Mouse (Mus musculus) midbrain, embryonic 12.5 days (tissue): ENCODE measurements at regions not wholly inside any gene's neighbourhood (a gene's known extent, or its start where the extent isn't known, plus 50 kb on each side); places are given as distances from the start of the nearest gene placed in this dataset.

ENCODE experiments used
- ATAC-seq: fragments of 200-750 bp; cut with Nextera tagmentation; 2 replicates; pipeline ENCODE4 v1.8.0; 2017; ENCODE audit warnings: low read depth, moderate TSS enrichment, moderate library complexity; ENCODE audit not compliant: low FRiP score
- H3K27ac ChIP-seq: fragments of 300-500 bp; sonication (generic); replicated peaks from 2 replicates; pipeline ENCODE4 v1.5.1; 2016; ENCODE audit warnings: mild to moderate bottlenecking
- H3K27me3 ChIP-seq: fragments of 300-500 bp; sonication (generic); 2 replicates; pipeline ENCODE4 v1.6.1; 2016; ENCODE audit warnings: mild to moderate bottlenecking
- H3K36me3 ChIP-seq: fragments of 300-500 bp; sonication (generic); 2 replicates; pipeline ENCODE4 v1.6.1; 2016
- H3K4me1 ChIP-seq: fragments of 300-500 bp; sonication (generic); 2 replicates; pipeline ENCODE4 v1.6.1; 2016
- H3K4me2 ChIP-seq: fragments of 300-500 bp; sonication (generic); replicated peaks from 2 replicates; pipeline ENCODE4 v1.6.1; 2016; ENCODE audit warnings: mild to moderate bottlenecking, moderate library complexity
- H3K4me3 ChIP-seq: fragments of 300-500 bp; sonication (generic); 2 replicates; pipeline ENCODE4 v1.5.1; 2016; ENCODE audit warnings: mild to moderate bottlenecking
- H3K9ac ChIP-seq: fragments of 300-500 bp; sonication (generic); replicated peaks from 2 replicates; pipeline ENCODE4 v1.6.1; 2016; ENCODE audit warnings: mild to moderate bottlenecking, moderate library complexity
- H3K9me3 ChIP-seq: fragments of 300-500 bp; sonication (generic); 2 replicates; pipeline ENCODE4 v1.6.1; 2016; ENCODE audit warnings: mild to moderate bottlenecking
- WGBS: fragments of 180-500 bp; shearing (Covaris S2); methylation state at CpG from one replicate; pipeline ENCODE4 v1.1.7; 2016; 5-methylcytosine and 5-hydroxymethylcytosine counted together

- no peak overlapping the region for H3K4me2 ChIP-seq
- no peak overlapping the region for H3K27ac ChIP-seq
- H3K27me3 ChIP-seq = no peaks in the 10 kb centered on the region
- H3K36me3 ChIP-seq = no peaks in the 10 kb centered on the region
- no peak overlapping the region for H3K9ac ChIP-seq
- ATAC-seq = no peak
- no peaks in the 10 kb centered on the region for H3K4me1 ChIP-seq
- H3K4me3 ChIP-seq = no peak overlapping the region
- WGBS = 89% methylated on average over 18 of the region's 18 CpGs
- H3K9me3 ChIP-seq = no peaks in the 10 kb centered on the region
Measured at GRCm38 (mm10) chr7:67836117-67836949, 76.8 kb upstream of the Synm start.

GRCm38 (mm10) chr7:67831738-67832137 lies 72.2 kb upstream of the Synm start:
- Histone ChIP-seq H3K9ac (no peak overlapping the region), H3K27ac (no peak overlapping the region), H3K27me3 (no peaks in the 10 kb centered on the region), H3K4me2 (no peak overlapping the region), H3K4me1 (no peaks in the 10 kb centered on the region; the same call in 1 of the 2 replicates), H3K9me3 (no peaks in the 10 kb centered on the region), H3K36me3 (no peaks in the 10 kb centered on the region), H3K4me3 (no peak overlapping the region)
- no peak for ATAC-seq
- 87% methylated on average over 2 of the region's 2 CpGs for WGBS

GRCm38 (mm10) chr7:67827386-67827785 lies 67.8 kb upstream of the Synm start:
- no peak for ATAC-seq
- Histone ChIP-seq H3K4me2 (no peak overlapping the region), H3K9me3 (no peaks in the 10 kb centered on the region), H3K36me3 (no peaks in the 10 kb centered on the region), H3K27me3 (no peaks in the 10 kb centered on the region), H3K4me1 (no peaks in the 10 kb centered on the region; the same call in 1 of the 2 replicates), H3K4me3 (no peak overlapping the region), H3K27ac (no peak overlapping the region), H3K9ac (no peak overlapping the region)
- 64% methylated on average over 12 of the region's 12 CpGs for WGBS

- Histone ChIP-seq H3K4me2 (no peak overlapping the region), H3K4me3 (no peak overlapping the region), H3K27me3 (no peaks in the 10 kb centered on the region), H3K4me1 (no peaks in the 10 kb centered on the region; the same call in 1 of the 2 replicates), H3K9ac (no peak overlapping the region), H3K27ac (no peak overlapping the region), H3K36me3 (no peaks in the 10 kb centered on the region), H3K9me3 (no peaks in the 10 kb centered on the region)
- 85% methylated on average over 13 of the region's 13 CpGs for WGBS
- ATAC-seq = no peak
Measured at GRCm38 (mm10) chr7:67826936-67827335, 67.4 kb upstream of the Synm start.

- 81% methylated on average over 6 of the region's 6 CpGs for WGBS
- no peaks in the 10 kb centered on the region for H3K27me3 ChIP-seq
- no peak overlapping the region for H3K4me3 ChIP-seq
- no peak for ATAC-seq
- no peaks in the 10 kb centered on the region; the same call in 1 of the 2 replicates for H3K4me1 ChIP-seq
- H3K27ac ChIP-seq = no peak overlapping the region
- no peak overlapping the region for H3K9ac ChIP-seq
- no peak overlapping the region for H3K4me2 ChIP-seq
- no peaks in the 10 kb centered on the region for H3K36me3 ChIP-seq
- H3K9me3 ChIP-seq = no peaks in the 10 kb centered on the region
Measured at GRCm38 (mm10) chr7:67826368-67826767, 66.8 kb upstream of the Synm start.

- no peak overlapping the region for H3K27ac ChIP-seq
- no peak overlapping the region for H3K4me2 ChIP-seq
- no peaks in the 10 kb centered on the region for H3K27me3 ChIP-seq
- no peaks in the 10 kb centered on the region for H3K9me3 ChIP-seq
- H3K4me1 ChIP-seq = no peaks in the 10 kb centered on the region; the same call in 1 of the 2 replicates
- no peak overlapping the region for H3K9ac ChIP-seq
- no peaks in the 10 kb centered on the region for H3K36me3 ChIP-seq
- ATAC-seq = no peak
- 84% methylated on average over 7 of the region's 7 CpGs for WGBS
- no peak overlapping the region for H3K4me3 ChIP-seq
Measured at GRCm38 (mm10) chr7:67825636-67826280, 66.2 kb upstream of the Synm start.

- Histone ChIP-seq H3K27me3 (no peaks in the 10 kb centered on the region), H3K4me2 (no peak overlapping the region), H3K9ac (no peak overlapping the region), H3K9me3 (no peaks in the 10 kb centered on the region), H3K27ac (no peak overlapping the region), H3K36me3 (no peaks in the 10 kb centered on the region), H3K4me3 (no peak overlapping the region), H3K4me1 (no peaks in the 10 kb centered on the region; the same call in 1 of the 2 replicates)
- 64% methylated on average over 8 of the region's 8 CpGs for WGBS
- ATAC-seq = no peak
Measured at GRCm38 (mm10) chr7:67823943-67824645, 64.6 kb upstream of the Synm start.

- no peaks in the 10 kb centered on the region for H3K27me3 ChIP-seq
- H3K4me1 ChIP-seq = no peaks in the 10 kb centered on the region; the same call in 1 of the 2 replicates
- H3K4me3 ChIP-seq = no peak overlapping the region
- ATAC-seq = no peak
- H3K27ac ChIP-seq = no peak overlapping the region
- no peak overlapping the region for H3K4me2 ChIP-seq
- 93% methylated on average over 5 of the region's 5 CpGs for WGBS
- H3K36me3 ChIP-seq = no peaks in the 10 kb centered on the region
- H3K9me3 ChIP-seq = no peaks in the 10 kb centered on the region
- H3K9ac ChIP-seq = no peak overlapping the region
Measured at GRCm38 (mm10) chr7:67819551-67819950, 60.0 kb upstream of the Synm start.

- no peaks in the 10 kb centered on the region for H3K4me1 ChIP-seq
- H3K4me3 ChIP-seq = no peak overlapping the region
- ATAC-seq = no peak
- H3K4me2 ChIP-seq = no peak overlapping the region
- no peaks in the 10 kb centered on the region for H3K9me3 ChIP-seq
- H3K9ac ChIP-seq = no peak overlapping the region
- WGBS = 95% methylated on average over 6 of the region's 6 CpGs
- H3K27ac ChIP-seq = no peak overlapping the region
- no peaks in the 10 kb centered on the region for H3K36me3 ChIP-seq
- H3K27me3 ChIP-seq = no peaks in the 10 kb centered on the region
Measured at GRCm38 (mm10) chr7:67817556-67817955, 58.0 kb upstream of the Synm start.

- Histone ChIP-seq H3K36me3 (no peaks in the 10 kb centered on the region), H3K27ac (no peak overlapping the region), H3K9ac (no peak overlapping the region), H3K9me3 (no peaks in the 10 kb centered on the region), H3K4me3 (no peak overlapping the region), H3K27me3 (no peaks in the 10 kb centered on the region), H3K4me1 (no peaks in the 10 kb centered on the region), H3K4me2 (no peak overlapping the region)
- WGBS = 75% methylated on average over 9 of the region's 9 CpGs
- ATAC-seq = no peak
Measured at GRCm38 (mm10) chr7:67814861-67815260, 55.3 kb upstream of the Synm start.
